Mouse (Mus musculus) CH12.LX (cell line): ENCODE measurements around the gene Kdm6a. TPM values are rescaled to one million over a fixed set of nuclear protein-coding genes. Genes with fewer than 3 reads are reported as not detected.
A peak's percentile ranks its signal among the peaks of the same experiment; 100 is the strongest.

Source experiments
- DNase-seq: peaks from one replicate; pipeline ENCODE4 v3.0.0-alpha.2; 2013; ENCODE audit errors: extremely low read depth
- H3K27ac ChIP-seq: 2 replicates; pipeline ENCODE4 v1.5.1; 2012; ENCODE audit warnings: low read depth, mild to moderate bottlenecking, control low read depth, moderate library complexity; ENCODE audit not compliant: insufficient read depth
- H3K27me3 ChIP-seq: replicated peaks from 2 replicates; pipeline ENCODE3; 2012; ENCODE audit warnings: inconsistent platforms
- H3K36me3 ChIP-seq, 2 experiments: replicated peaks in 1 of 2; 2 replicates each; pipeline versions ENCODE3 to v1.6.1; 2012; ENCODE audit warnings: inconsistent platforms in 1 of 2, low read length in 1 of 2, mild to moderate bottlenecking in 1 of 2, mixed read lengths in 1 of 2, moderate library complexity in 1 of 2; ENCODE audit not compliant: control insufficient read depth in 1 of 2, insufficient read depth in 1 of 2
- H3K4me1 ChIP-seq, 2 experiments: 2 replicates each; pipeline ENCODE4 v1.6.1; 2012; ENCODE audit warnings: inconsistent platforms in 1 of 2, moderate library complexity in 1 of 2; ENCODE audit not compliant: insufficient read depth in 2 of 2, control insufficient read depth in 1 of 2
- H3K4me2 ChIP-seq: 2 replicates; pipeline ENCODE4 v1.6.1; 2012; ENCODE audit warnings: low read depth, mild to moderate bottlenecking, control low read depth; ENCODE audit not compliant: poor library complexity, insufficient read depth, severe bottlenecking
- H3K4me3 ChIP-seq, 3 experiments: fragments of 150-350 bp in 1 of 3; sonication (generic) in 1 of 3; replicated peaks in 1 of 3; 2 replicates each; pipeline versions ENCODE3 to v1.5.1; 2011 to 2012; ENCODE audit warnings: low read depth in 2 of 3, low read length in 2 of 3, mild to moderate bottlenecking in 2 of 3, moderate library complexity in 2 of 3, control low read depth in 1 of 3, improper control_type of control experiment in 1 of 3, inconsistent platforms in 1 of 3, mixed read lengths in 1 of 3; ENCODE audit not compliant: poor library complexity in 1 of 3
- H3K79me2 ChIP-seq: replicated peaks from 2 replicates; pipeline ENCODE4 v1.6.1; 2012; ENCODE audit warnings: mild to moderate bottlenecking, moderate library complexity; ENCODE audit not compliant: control insufficient read depth, poor library complexity, insufficient read depth, severe bottlenecking; ENCODE audit errors: extremely low read depth
- H3K9ac ChIP-seq: 2 replicates; pipeline ENCODE4 v1.6.1; 2012; ENCODE audit warnings: low read depth, mild to moderate bottlenecking, control low read depth, moderate library complexity; ENCODE audit not compliant: insufficient read depth
- H3K9me3 ChIP-seq: replicated peaks from 2 replicates; pipeline ENCODE3; 2012; ENCODE audit warnings: low read length, inconsistent platforms, mixed read lengths
- BHLHE40 ChIP-seq: IDR thresholded peaks from 2 replicates; pipeline ENCODE4 v1.6.1; 2011; ENCODE audit warnings: mild to moderate bottlenecking, low read depth, low read length, improper control_type of control experiment
- CHD1 ChIP-seq: IDR thresholded peaks from 2 replicates; pipeline ENCODE4 v1.6.1; 2012; ENCODE audit warnings: low read depth, low read length, improper control_type of control experiment, inconsistent platforms
- CHD2 ChIP-seq: IDR thresholded peaks from 2 replicates; pipeline ENCODE4 v1.6.1; 2011; ENCODE audit warnings: low read length, improper control_type of control experiment
- CTCF ChIP-seq, 2 experiments: IDR thresholded peaks in 1 of 2; conservative IDR thresholded peaks in 1 of 2; 2 replicates each; pipeline ENCODE4 v1.5.1; 2011 to 2012; ENCODE audit warnings: low read depth in 2 of 2, low read length in 2 of 2, improper control_type of control experiment in 1 of 2, inconsistent platforms in 1 of 2, mild to moderate bottlenecking in 1 of 2, moderate library complexity in 1 of 2
- E2F4 ChIP-seq: IDR thresholded peaks from 2 replicates; pipeline ENCODE4 v1.6.1; 2011; ENCODE audit warnings: low read depth, low read length, improper control_type of control experiment; ENCODE audit not compliant: insufficient replicate concordance
- ELF1 ChIP-seq: IDR thresholded peaks from 2 replicates; pipeline ENCODE4 v1.6.1; 2014; ENCODE audit warnings: low read depth, mild to moderate bottlenecking, inconsistent platforms, low read length, improper control_type of control experiment
- EP300 ChIP-seq: IDR thresholded peaks from 2 replicates; pipeline ENCODE4 v1.6.1; 2011; ENCODE audit warnings: low read length, improper control_type of control experiment
- ETS1 ChIP-seq: conservative IDR thresholded peaks from 2 replicates; pipeline ENCODE4 v1.6.1; 2012; ENCODE audit warnings: low read depth, mild to moderate bottlenecking, inconsistent platforms, low read length, improper control_type of control experiment, moderate library complexity
- GABPA ChIP-seq: IDR thresholded peaks from 2 replicates; pipeline ENCODE4 v1.6.1; 2012; ENCODE audit warnings: low read depth, low read length, improper control_type of control experiment, inconsistent platforms; ENCODE audit not compliant: insufficient replicate concordance
- HCFC1 ChIP-seq: IDR thresholded peaks from 2 replicates; pipeline ENCODE4 v1.6.1; 2012; ENCODE audit warnings: low read depth, mild to moderate bottlenecking, inconsistent platforms, low read length, improper control_type of control experiment
- IRF4 ChIP-seq: IDR thresholded peaks from 2 replicates; pipeline ENCODE4 v1.6.1; 2014; ENCODE audit warnings: low read depth, mild to moderate bottlenecking, inconsistent platforms, low read length, improper control_type of control experiment
- JUN ChIP-seq: IDR thresholded peaks from 2 replicates; pipeline ENCODE4 v1.6.1; 2011; ENCODE audit warnings: low read depth, mild to moderate bottlenecking, low read length, improper control_type of control experiment, moderate library complexity; ENCODE audit not compliant: insufficient read depth
- JUND ChIP-seq: conservative IDR thresholded peaks from 2 replicates; pipeline ENCODE4 v1.6.1; 2011; ENCODE audit warnings: low read depth, low read length, improper control_type of control experiment
- KAT2A ChIP-seq: IDR thresholded peaks from 2 replicates; pipeline ENCODE4 v1.6.1; 2012; ENCODE audit warnings: low read length, improper control_type of control experiment, inconsistent platforms; ENCODE audit not compliant: insufficient replicate concordance
- MAFK ChIP-seq: IDR thresholded peaks from 2 replicates; pipeline ENCODE4 v1.6.1; 2011; ENCODE audit warnings: low read length, improper control_type of control experiment; ENCODE audit not compliant: insufficient replicate concordance
- MAX ChIP-seq: IDR thresholded peaks from 2 replicates; pipeline ENCODE4 v1.6.1; 2011; ENCODE audit warnings: low read length, improper control_type of control experiment
- MAZ ChIP-seq: IDR thresholded peaks from 2 replicates; pipeline ENCODE4 v1.6.1; 2012; ENCODE audit warnings: low read depth, mild to moderate bottlenecking, inconsistent platforms, low read length, improper control_type of control experiment, moderate library complexity
- MEF2A ChIP-seq: IDR thresholded peaks from 2 replicates; pipeline ENCODE4 v1.6.1; 2014; ENCODE audit warnings: low read depth, mild to moderate bottlenecking, inconsistent platforms, low read length, improper control_type of control experiment, borderline replicate concordance
- MXI1 ChIP-seq: IDR thresholded peaks from 2 replicates; pipeline ENCODE4 v1.6.1; 2011; ENCODE audit warnings: mild to moderate bottlenecking, low read depth, low read length, improper control_type of control experiment
- MYC ChIP-seq: IDR thresholded peaks from 2 replicates; pipeline ENCODE4 v1.6.1; 2011; ENCODE audit warnings: low read depth, mild to moderate bottlenecking, improper control_type of control experiment, low read length
- NELFE ChIP-seq: IDR thresholded peaks from 2 replicates; pipeline ENCODE4 v1.6.1; 2011; ENCODE audit warnings: low read depth, low read length, improper control_type of control experiment
- NRF1 ChIP-seq: IDR thresholded peaks from 2 replicates; pipeline ENCODE4 v1.6.1; 2014; ENCODE audit warnings: low read depth, mild to moderate bottlenecking, inconsistent platforms, low read length, improper control_type of control experiment, moderate library complexity
- PAX5 ChIP-seq: IDR thresholded peaks from 2 replicates; pipeline ENCODE4 v1.6.1; 2012; ENCODE audit warnings: low read length, inconsistent platforms, mixed read lengths
- POLR2A ChIP-seq: IDR thresholded peaks from 2 replicates; pipeline ENCODE4 v1.6.1; 2011; ENCODE audit warnings: low read depth, mild to moderate bottlenecking, improper control_type of control experiment, low read length
- POLR2AphosphoS2 ChIP-seq: IDR thresholded peaks from 2 replicates; pipeline ENCODE4 v1.6.1; 2011; ENCODE audit warnings: low read depth, low read length, improper control_type of control experiment
- RAD21 ChIP-seq: IDR thresholded peaks from 2 replicates; pipeline ENCODE4 v1.6.1; 2011; ENCODE audit warnings: low read depth, mild to moderate bottlenecking, low read length, improper control_type of control experiment, moderate library complexity
- RCOR1 ChIP-seq: conservative IDR thresholded peaks from 2 replicates; pipeline ENCODE4 v1.6.1; 2012; ENCODE audit warnings: low read depth, mild to moderate bottlenecking, inconsistent platforms, low read length, improper control_type of control experiment
- SIN3A ChIP-seq: IDR thresholded peaks from 2 replicates; pipeline ENCODE4 v1.6.1; 2012; ENCODE audit warnings: low read length, improper control_type of control experiment, inconsistent platforms
- SMC3 ChIP-seq: IDR thresholded peaks from 2 replicates; pipeline ENCODE4 v1.6.1; 2011; ENCODE audit warnings: low read depth, low read length, improper control_type of control experiment
- TBP ChIP-seq: conservative IDR thresholded peaks from 2 replicates; pipeline ENCODE4 v1.6.1; 2011; ENCODE audit warnings: low read depth, low read length, improper control_type of control experiment
- TCF12 ChIP-seq: IDR thresholded peaks from 2 replicates; pipeline ENCODE4 v1.6.1; 2014; ENCODE audit warnings: low read depth, mild to moderate bottlenecking, inconsistent platforms, low read length, improper control_type of control experiment
- UBTF ChIP-seq: IDR thresholded peaks from 2 replicates; pipeline ENCODE4 v1.6.1; 2012; ENCODE audit warnings: low read depth, mild to moderate bottlenecking, inconsistent platforms, low read length, improper control_type of control experiment, moderate library complexity
- USF1 ChIP-seq: IDR thresholded peaks from 2 replicates; pipeline ENCODE4 v1.6.1; 2014; ENCODE audit warnings: low read depth, mild to moderate bottlenecking, inconsistent platforms, low read length, improper control_type of control experiment
- USF2 ChIP-seq: conservative IDR thresholded peaks from 2 replicates; pipeline ENCODE4 v1.6.1; 2011; ENCODE audit warnings: low read depth, low read length, improper control_type of control experiment
- ZC3H11A ChIP-seq: IDR thresholded peaks from 2 replicates; pipeline ENCODE4 v1.6.1; 2012; ENCODE audit warnings: low read depth, mild to moderate bottlenecking, inconsistent platforms, low read length, improper control_type of control experiment
- ZKSCAN1 ChIP-seq: IDR thresholded peaks from 2 replicates; pipeline ENCODE4 v1.6.1; 2012; ENCODE audit warnings: low read depth, inconsistent platforms, low read length, improper control_type of control experiment, borderline replicate concordance
- ZMIZ1 ChIP-seq: IDR thresholded peaks from 2 replicates; pipeline ENCODE4 v1.6.1; 2012; ENCODE audit warnings: low read depth, mild to moderate bottlenecking, inconsistent platforms, low read length, improper control_type of control experiment
- ZNF384 ChIP-seq: IDR thresholded peaks from 2 replicates; pipeline ENCODE4 v1.6.1; 2012; ENCODE audit warnings: low read depth, low read length, improper control_type of control experiment, inconsistent platforms
- dilution Hi-C: fragments of 300-500 bp; cut with MboI; formaldehyde crosslinking; loops from 2 replicates; pipeline ENCODE4 v1.14.3; 2020; ENCODE audit warnings: low sequenced_read_pairs; ENCODE audit not compliant: extremely low pct_unique_long_range_greater_than_20kb, extremely low pct_ligation_motif_present
- in situ Hi-C: fragments of 300-500 bp; cut with MboI; formaldehyde crosslinking; loops from 3 replicates; pipeline ENCODE4 v1.14.3; 2019; ENCODE audit warnings: low sequenced_read_pairs, low pct_ligation_motif_present, low pct_unique_long_range_greater_than_20kb, mixed read lengths
- polyA plus RNA-seq: library from polyadenylated mRNA; unstranded; fragments of >175 nt; gene quantifications from 2 replicates; pipeline ENCODE4 v1.2.1, GENCODE M21; 2012; ENCODE audit warnings: low read depth; ENCODE audit not compliant: insufficient read length
- total RNA-seq, 2 experiments: library from RNA; depleted of rRNA; stranded (reverse); fragments of 300-350 nt in 1 of 2; fragments of >200 nt in 1 of 2; gene quantifications; 2 replicates each; pipeline ENCODE4 v1.2.3; 2012 to 2014

Gene Kdm6a
- total RNA-seq (2012; rRNA removed): 12.5 and 17.6 TPM in 2 replicates
- total RNA-seq (2014; rRNA removed): 24.2 and 24.5 TPM in 2 replicates
- polyA plus RNA-seq: 17.0 and 21.0 TPM in 2 replicates

DNA sequence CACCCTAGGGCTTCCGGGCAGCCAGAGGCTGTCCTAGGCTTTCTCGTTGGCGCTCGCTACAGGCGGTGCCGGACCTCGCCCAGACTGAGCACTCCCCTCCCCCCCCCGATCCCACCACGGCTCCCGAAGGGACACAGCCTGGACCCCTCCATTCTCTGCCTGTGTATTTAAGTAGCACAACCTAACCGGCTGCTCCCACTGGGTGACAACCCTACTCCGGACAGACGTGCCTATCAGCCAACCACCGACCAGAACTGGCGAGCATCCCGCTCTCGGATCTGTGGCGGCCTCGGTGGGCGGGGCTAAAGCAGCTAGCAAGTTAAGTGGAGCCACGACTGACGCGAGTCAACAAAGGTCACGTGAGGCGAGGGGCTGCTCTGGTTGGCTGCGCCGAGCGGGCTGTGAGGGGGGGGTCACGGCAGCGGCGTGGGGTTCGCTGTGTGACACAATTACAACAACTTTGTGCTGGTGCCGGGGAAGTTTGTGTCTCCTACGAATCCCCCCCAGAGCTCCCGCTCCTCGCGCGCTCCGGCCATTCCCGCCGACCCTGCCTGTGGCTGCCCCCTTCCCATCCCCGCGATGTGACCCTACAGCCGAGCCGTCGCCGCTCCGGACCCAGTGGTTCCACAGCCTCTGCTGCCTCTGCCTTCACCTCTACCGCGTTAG lies at the start of gene Kdm6a:
Gene Kdm6a (plus strand): TSS at position 384 of the 666 bp plus-strand sequence.
- dilution Hi-C loops: no loop called here
- H3K4me3 ChIP-seq: peak within 1 kb of the TSS; percentile 70 to 91 (median 82)
- no peaks in the 10 kb centered on the region for H3K9me3 ChIP-seq
- TF ChIP-seq EP300 (no peak), RAD21 (no peak), RCOR1 (no peak), TCF12 (peak; percentile 56), MAFK (no peak), NRF1 (0 out of 2 replicates have a peak, but pooled peaks have one; percentile 34), BHLHE40 (peak; percentile 70), ZNF384 (no peak), CHD2 (peak; percentile 59; the same call in 1 of the 2 replicates), MEF2A (0 out of 2 replicates have a peak, but pooled peaks have one; percentile 17), ELF1 (peak; percentile 19; the same call in 1 of the 2 replicates), TBP (peak; percentile 87), CTCF (conservative IDR thresholded peaks at IDR 0.05 in 1 of 2, IDR thresholded peaks at IDR 0.05 in 1 of 2; ENCODE audit: low read depth in 2 of 2, low read length in 2 of 2) (no peak), JUND (no peak), UBTF (no peak), CHD1 (no peak), POLR2A (peak; percentile 44; the same call in 1 of the 2 replicates), ZMIZ1 (peak; percentile 47; the same call in 1 of the 2 replicates), GABPA (no peak), SMC3 (no peak), SIN3A (peak; percentile 56; the same call in 1 of the 2 replicates), MXI1 (peak; percentile 42; the same call in 1 of the 2 replicates), JUN (no peak), ZC3H11A (no peak), E2F4 (no peak), MAZ (0 out of 2 replicates have a peak, but pooled peaks have one; percentile 53), MYC (no peak), HCFC1 (peak; percentile 59; the same call in 1 of the 2 replicates), KAT2A (0 out of 2 replicates have a peak, but pooled peaks have one; percentile 37), USF2 (peak; percentile 90), PAX5 (no peak), USF1 (peak; percentile 98), MAX (peak; percentile 96), IRF4 (no peak), NELFE (0 out of 2 replicates have a peak, but pooled peaks have one; percentile 14), ZKSCAN1 (no peak), POLR2AphosphoS2 (no peak), ETS1 (no peak)
- peak; percentile 93 for DNase-seq
- peak within 1 kb of the TSS; percentile 83 for H3K27ac ChIP-seq
- no peak within 1 kb of the TSS; the same call in 1 of the 2 replicates for H3K4me2 ChIP-seq
- no peaks in the 10 kb centered on the region for H3K27me3 ChIP-seq
- in situ Hi-C loops: no loop called here
- no peaks in the 10 kb centered on the region for H3K36me3 ChIP-seq
- H3K9ac ChIP-seq: peak within 1 kb of the TSS; percentile 68
- H3K79me2 ChIP-seq: peaks cover 18% of the 10 kb centered on the region
- H3K4me1 ChIP-seq: no peaks in the 10 kb centered on the region
